Mouse (Mus musculus) T-helper 1 cell (primary cell): ENCODE data around the gene Pank3.

Experiments
- in situ Hi-C: fragments of 300-600 bp; cut with MboI, MseI; formaldehyde crosslinking; loops from one replicate; pipeline ENCODE4 v1.15.1; 2025; ENCODE audit warnings: high pct_unique_total_duplicates

Pank3 gene

GRCm38 (mm10) chr11:35837156-35838126, 68.2 kb downstream of the Pank3 start:
- in situ Hi-C loops = loop anchor here (25.0 kb wide), 1 partner anchor 1000 kb away; the partner anchor contains the start of gene Spdl1

GRCm38 (mm10) chr11:35838345-35839338, 69.4 kb downstream of the Pank3 start:
- in situ Hi-C loops = loop anchor here (25.0 kb wide), 1 partner anchor 1001 kb away; the partner anchor contains the start of gene Spdl1

GRCm38 (mm10) chr11:35840282-35840681, 71.0 kb downstream of the Pank3 start:
- in situ Hi-C loops = loop anchor here (25.0 kb wide), 1 partner anchor 1003 kb away; the partner anchor contains the start of gene Spdl1

- in situ Hi-C loops = loop anchor here (25.0 kb wide), 1 partner anchor 1004 kb away; the partner anchor contains the start of gene Spdl1
Observed at GRCm38 (mm10) chr11:35840806-35841205, 71.5 kb downstream of the Pank3 start.
